Mouse (Mus musculus) v-Abl transformed pro-B cells (cell line): ENCODE results near the gene Tgds.
"Not testable (repeated sequence)": the region's sequence is repeated elsewhere in the genome, so short reads cannot be mapped to it uniquely, and the experiment has no call there.

Experiments used
- in situ Hi-C, 2 experiments: fragments of 400-800 bp; cut with MboI; formaldehyde crosslinking; loops; one replicate each; pipeline ENCODE4 v1.15.1; 2025; ENCODE audit not compliant: unreplicated experiment in 2 of 2

Tgds gene

GRCm38 (mm10) chr14:118137487-118137886 is 4.9 kb upstream of the Tgds start:
- in situ Hi-C loops, result loop anchor here (5.0 to 25.0 kb wide), 6 partner anchors 50 to 875 kb away; partner anchors contain the start of genes Dnajc3 (in 2 of the 2) and Dzip1 (in 2 of the 2)

- in situ Hi-C loops, result loop anchor here (5.0 to 25.0 kb wide), 6 partner anchors 50 to 875 kb away; partner anchors contain the start of genes Dnajc3 (in 2 of the 2) and Dzip1 (in 2 of the 2)
These were observed 4.3 kb upstream of the Tgds start, which contains the start of gene Gpr180 for GRCm38 (mm10) chr14:118136744-118137452. Gene Gpr180, plus strand, starts transcription at chr14:118137158.

- in situ Hi-C loops, result loop anchor here (10.0 to 25.0 kb wide), 5 partner anchors 495 to 880 kb away; partner anchors contain the start of genes Dnajc3 (in 2 of the 2) and Dzip1 (in 2 of the 2)
These were observed 469 bp downstream of the Tgds start for GRCm38 (mm10) chr14:118131931-118132641.

- in situ Hi-C loops, result loop anchor here (10.0 to 25.0 kb wide), 5 partner anchors 494 to 881 kb away; partner anchors contain the start of genes Dnajc3 (in 2 of the 2) and Dzip1 (in 2 of the 2)
These were observed 1.1 kb downstream of the Tgds start for GRCm38 (mm10) chr14:118131472-118131871.

- in situ Hi-C loops, result loop anchor here (25.0 kb wide), 3 partner anchors 489 to 886 kb away; partner anchors contain the start of genes Dnajc3 (in 2 of the 2) and Dzip1 (in 2 of the 2)
These were observed 6.3 kb downstream of the Tgds start for GRCm38 (mm10) chr14:118126301-118126700.

- in situ Hi-C loops, result loop anchor here (25.0 kb wide), 3 partner anchors 487 to 888 kb away; partner anchors contain the start of genes Dnajc3 (in 2 of the 2) and Dzip1 (in 2 of the 2)
These were observed 7.8 kb downstream of the Tgds start for GRCm38 (mm10) chr14:118124771-118125170.

GRCm38 (mm10) chr14:118124129-118124528 is 8.4 kb downstream of the Tgds start:
- in situ Hi-C loops, result no loop called here

GRCm38 (mm10) chr14:118113116-118113515 is 19.4 kb downstream of the Tgds start:
- in situ Hi-C loops, result no loop called here

- in situ Hi-C loops, result not testable (repeated sequence)
These were observed 25.1 kb downstream of the Tgds start for GRCm38 (mm10) chr14:118107479-118107878.

GRCm38 (mm10) chr14:118101227-118101990 is 31.1 kb downstream of the Tgds start:
- in situ Hi-C loops, result no loop called here

GRCm38 (mm10) chr14:118098265-118098664 is 34.3 kb downstream of the Tgds start:
- in situ Hi-C loops, result no loop called here

GRCm38 (mm10) chr14:118089806-118090392 is 42.7 kb downstream of the Tgds start:
- in situ Hi-C loops, result loop anchor here in 1 of 2 experiments (5.0 kb wide), 1 partner anchor 47 kb away; the partner anchor contains the start of gene Gpr180

GRCm38 (mm10) chr14:118089215-118089805 is 43.2 kb downstream of the Tgds start:
- in situ Hi-C loops, result loop anchor here in 1 of 2 experiments (5.0 kb wide), 1 partner anchor 48 kb away; the partner anchor contains the start of gene Gpr180

- in situ Hi-C loops, result loop anchor here in 1 of 2 experiments (5.0 kb wide), 1 partner anchor 49 kb away; the partner anchor contains the start of gene Gpr180
These were observed 43.9 kb downstream of the Tgds start for GRCm38 (mm10) chr14:118088437-118089207.

GRCm38 (mm10) chr14:118086271-118087035 is 46.1 kb downstream of the Tgds start:
- in situ Hi-C loops, result loop anchor here in 1 of 2 experiments (5.0 kb wide), 1 partner anchor 51 kb away; the partner anchor contains the start of gene Gpr180

GRCm38 (mm10) chr14:118083851-118084250 is 48.7 kb downstream of the Tgds start:
- in situ Hi-C loops, result no loop called here

- in situ Hi-C loops, result no loop called here
These were observed 51.9 kb downstream of the Tgds start for GRCm38 (mm10) chr14:118080606-118081005.

- in situ Hi-C loops, result no loop called here
These were observed 62.5 kb downstream of the Tgds start for GRCm38 (mm10) chr14:118070100-118070499.
